Mouse (Mus musculus): ENCODE data around the gene Neurod1.

DNA sequence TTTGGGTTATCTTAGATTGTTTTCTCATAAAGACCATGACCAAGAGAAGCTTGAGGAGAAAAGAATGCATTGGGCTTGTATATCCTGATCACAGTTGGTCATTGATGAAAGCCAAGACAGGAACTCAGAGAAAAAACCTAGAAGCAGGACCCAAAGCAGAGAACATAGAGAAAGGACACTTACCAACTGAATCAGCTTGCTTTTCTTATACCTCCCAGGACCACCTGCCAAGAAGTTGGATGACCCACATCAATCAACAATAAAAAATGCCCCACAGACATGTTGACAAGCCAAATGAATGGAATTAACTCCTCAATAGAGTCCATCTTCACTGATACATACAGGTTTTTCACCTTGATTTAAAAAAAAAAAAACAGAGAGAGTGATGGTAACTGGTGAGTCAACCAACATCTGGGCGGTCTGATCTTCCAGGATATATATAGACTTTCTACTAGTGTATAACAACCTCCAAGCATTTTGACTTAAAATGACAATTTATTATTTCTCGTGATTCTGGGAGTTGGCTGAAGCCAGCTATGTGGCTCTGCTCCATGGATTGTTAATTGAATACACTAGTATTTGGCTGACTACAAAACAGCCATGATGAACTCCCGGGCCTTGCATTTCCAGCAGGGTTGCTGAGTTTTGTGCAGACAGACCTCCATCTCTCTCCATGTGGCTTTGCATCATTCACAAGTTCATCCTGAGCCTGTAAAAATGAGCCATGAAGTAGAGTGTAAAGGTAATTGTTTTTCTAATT is 12.5 kb downstream of the Neurod1 start:
- TF ChIP-seq CTCF (IDR thresholded peaks at IDR 0.05; ENCODE audit: low read depth, low read length) (no peak), EP300 (IDR thresholded peaks at IDR 0.05; ENCODE audit: insufficient read depth, low read depth, low read length) (no peak)

Measured in ES-Bruce4 (cell line).